Mouse (Mus musculus) CD8-positive naive resting alpha-beta T cell, adult 2 months (primary cell): ENCODE measurements around the gene Plch2.

Experiments used
- DNase-seq, 2 experiments: peaks; one replicate each; pipeline ENCODE4 v3.0.0; 2022; ENCODE audit warnings: low read depth in 2 of 2, low spot score in 2 of 2

Plch2 gene

GRCm38 (mm10) chr4:154996572-154997154 lies 59.9 kb downstream of the Plch2 start:
- DNase-seq, result no peak

GRCm38 (mm10) chr4:154994876-154995275 lies 61.7 kb downstream of the Plch2 start:
- DNase-seq, result no peak

- no peak for DNase-seq
Observed at GRCm38 (mm10) chr4:154986750-154987149, 69.8 kb downstream of the Plch2 start.

- peak; percentile 58 to 63 for DNase-seq
Observed at GRCm38 (mm10) chr4:154986096-154986495, 70.5 kb downstream of the Plch2 start.

GRCm38 (mm10) chr4:154985151-154985777 lies 71.3 kb downstream of the Plch2 start:
- no peak for DNase-seq

GRCm38 (mm10) chr4:154983767-154984166 lies 72.8 kb downstream of the Plch2 start:
- no peak for DNase-seq

- no peak for DNase-seq
Observed at GRCm38 (mm10) chr4:154982247-154983120, 74.1 kb downstream of the Plch2 start.

GRCm38 (mm10) chr4:154981530-154981929 lies 75.1 kb downstream of the Plch2 start:
- peak; percentile 55 to 71 for DNase-seq

GRCm38 (mm10) chr4:154981076-154981475 lies 75.5 kb downstream of the Plch2 start:
- DNase-seq, result no peak

GRCm38 (mm10) chr4:154980110-154980509 lies 76.5 kb downstream of the Plch2 start:
- DNase-seq, result peak in 1 of 2 experiments; percentile 26

- DNase-seq, result no peak
Observed at GRCm38 (mm10) chr4:154974163-154974611, 82.4 kb downstream of the Plch2 start.

GRCm38 (mm10) chr4:154972546-154972945 lies 84.0 kb downstream of the Plch2 start:
- DNase-seq, result no peak

- DNase-seq, result peak in 1 of 2 experiments; percentile 60
Observed at GRCm38 (mm10) chr4:154967173-154967572, 89.4 kb downstream of the Plch2 start.

- DNase-seq, result no peak
Observed at GRCm38 (mm10) chr4:154965856-154966255, 90.7 kb downstream of the Plch2 start.

GRCm38 (mm10) chr4:154964581-154965235 lies 91.9 kb downstream of the Plch2 start:
- DNase-seq, result peak; percentile 30 to 51

- peak; percentile 51 to 61 for DNase-seq
Observed at GRCm38 (mm10) chr4:154963901-154964580, 92.5 kb downstream of the Plch2 start, which contains the start of gene Pank4. Gene Pank4, plus strand, starts transcription at chr4:154964123.

- no peak for DNase-seq
Observed at GRCm38 (mm10) chr4:154963190-154963836, 93.3 kb downstream of the Plch2 start.

- DNase-seq, result no peak
Observed at GRCm38 (mm10) chr4:154962683-154963082, 93.9 kb downstream of the Plch2 start.

- DNase-seq, result peak in 1 of 2 experiments; percentile 48
Observed at GRCm38 (mm10) chr4:154961911-154962310, 94.7 kb downstream of the Plch2 start.

- DNase-seq, result peak; percentile 28 to 44
Observed at GRCm38 (mm10) chr4:154961226-154961738, 95.3 kb downstream of the Plch2 start.
